Mouse (Mus musculus) gastrocnemius, adult 8-10 months (tissue): ENCODE measurements around the gene Unc5b. TPM values are rescaled to one million over a fixed set of nuclear protein-coding genes. Genes with fewer than 3 reads are reported as not detected.
A peak's percentile ranks its signal among the peaks of the same experiment; 100 is the strongest.

ENCODE experiments used
- DNase-seq, 2 experiments: peaks; one replicate each; pipeline ENCODE4 v3.0.0; 2022; ENCODE audit warnings: low spot score in 2 of 2
- total RNA-seq, 4 experiments: library from RNA; stranded (reverse); gene quantifications; 2 replicates each; pipeline ENCODE4 v1.2.4; 2022

Gene Unc5b
- total RNA-seq, 4 experiments from 2014 or later: 1.1 to 2.4 (median 1.8) TPM

- no peak for DNase-seq
These were observed 9.5 kb downstream of the Unc5b start for GRCm38 (mm10) chr10:60821736-60822358.

GRCm38 (mm10) chr10:60821311-60821710 lies 10.1 kb downstream of the Unc5b start:
- no peak for DNase-seq

GRCm38 (mm10) chr10:60820552-60820951 lies 10.8 kb downstream of the Unc5b start:
- DNase-seq: no peak

GRCm38 (mm10) chr10:60819654-60820192 lies 11.7 kb downstream of the Unc5b start:
- no peak for DNase-seq

- no peak for DNase-seq
These were observed 12.2 kb downstream of the Unc5b start for GRCm38 (mm10) chr10:60819179-60819578.

- DNase-seq: no peak
These were observed 12.7 kb downstream of the Unc5b start for GRCm38 (mm10) chr10:60818708-60819107.

- no peak for DNase-seq
These were observed 13.5 kb downstream of the Unc5b start for GRCm38 (mm10) chr10:60817868-60818267.

GRCm38 (mm10) chr10:60816872-60817648 lies 14.3 kb downstream of the Unc5b start:
- peak in 1 of 2 experiments; percentile 46 for DNase-seq

- no peak for DNase-seq
These were observed 15.5 kb downstream of the Unc5b start for GRCm38 (mm10) chr10:60815855-60816254.

- DNase-seq: no peak
These were observed 16.3 kb downstream of the Unc5b start for GRCm38 (mm10) chr10:60815059-60815458.

- DNase-seq: peak in 1 of 2 experiments; percentile 34
These were observed 16.8 kb downstream of the Unc5b start for GRCm38 (mm10) chr10:60814444-60815057.

GRCm38 (mm10) chr10:60813606-60814005 lies 17.8 kb downstream of the Unc5b start:
- no peak for DNase-seq

GRCm38 (mm10) chr10:60811792-60812525 lies 19.4 kb downstream of the Unc5b start:
- no peak for DNase-seq

GRCm38 (mm10) chr10:60808447-60808846 lies 22.9 kb downstream of the Unc5b start:
- no peak for DNase-seq

GRCm38 (mm10) chr10:60807531-60808185 lies 23.7 kb downstream of the Unc5b start:
- peak; percentile 56 to 72 for DNase-seq

GRCm38 (mm10) chr10:60806207-60806538 lies 25.2 kb downstream of the Unc5b start:
- no peak for DNase-seq

- DNase-seq: no peak
These were observed 25.8 kb downstream of the Unc5b start for GRCm38 (mm10) chr10:60805436-60806206.

GRCm38 (mm10) chr10:60804865-60805264 lies 26.5 kb downstream of the Unc5b start:
- no peak for DNase-seq

GRCm38 (mm10) chr10:60803971-60804370 lies 27.4 kb downstream of the Unc5b start:
- no peak for DNase-seq

- DNase-seq: no peak
These were observed 29.4 kb downstream of the Unc5b start for GRCm38 (mm10) chr10:60801898-60802412.
